Mouse (Mus musculus): ENCODE results near the gene Tnfsf12.

Gene Tnfsf12

GRCm38 (mm10) chr11:69655264-69656064 lies 40.2 kb downstream of the Tnfsf12 start, which contains the start of gene Sox15:
TSS of gene Sox15 (plus strand) at chr11:69655314.
- peak; percentile 50 to 57 for DNase-seq (ENCODE audit: low spot score in 2 of 2)

DNA sequence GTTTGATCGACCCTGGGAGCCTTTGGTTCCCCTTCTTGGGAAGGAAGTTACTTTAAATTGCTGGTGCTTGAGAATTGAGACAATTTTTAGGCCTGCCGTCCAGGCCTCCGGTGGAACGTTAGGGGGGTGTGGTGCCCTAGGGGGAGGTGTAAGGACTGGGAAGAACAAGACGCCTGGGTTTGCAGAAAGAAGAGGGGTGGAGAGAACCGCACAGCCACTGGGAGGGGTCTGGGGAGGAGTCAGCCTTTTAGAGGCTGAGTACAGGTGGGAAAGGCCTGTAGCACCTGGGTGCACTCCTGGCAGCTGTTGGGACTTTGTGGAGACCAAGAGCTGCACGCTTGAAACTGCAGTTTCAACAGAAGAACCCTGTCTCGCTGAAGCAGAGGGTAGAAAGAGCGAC lies 40.9 kb downstream of the Tnfsf12 start:
- DNase-seq (ENCODE audit: low spot score in 2 of 2) = no peak

DNA sequence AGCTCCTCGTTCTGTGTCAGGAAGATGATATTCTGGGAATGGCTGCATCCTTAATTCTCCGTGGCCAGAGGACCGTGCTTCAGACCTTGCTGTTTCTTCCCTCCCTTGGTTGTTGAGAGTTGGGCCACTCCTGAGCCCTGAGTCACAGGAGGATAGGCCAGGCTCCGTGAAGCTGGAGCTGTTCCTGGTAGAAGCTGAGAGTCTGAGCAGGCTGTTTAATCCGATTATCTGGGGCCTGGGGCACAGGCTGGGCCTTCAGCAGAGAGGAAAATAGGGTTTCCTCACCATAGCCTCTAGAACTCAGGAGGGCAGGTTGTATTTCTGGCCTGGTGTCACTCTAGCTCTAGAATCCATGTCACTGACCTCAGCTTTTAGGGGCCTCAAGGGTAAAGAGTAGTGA lies 42.2 kb downstream of the Tnfsf12 start:
- DNase-seq (ENCODE audit: low spot score in 2 of 2) = no peak

DNA sequence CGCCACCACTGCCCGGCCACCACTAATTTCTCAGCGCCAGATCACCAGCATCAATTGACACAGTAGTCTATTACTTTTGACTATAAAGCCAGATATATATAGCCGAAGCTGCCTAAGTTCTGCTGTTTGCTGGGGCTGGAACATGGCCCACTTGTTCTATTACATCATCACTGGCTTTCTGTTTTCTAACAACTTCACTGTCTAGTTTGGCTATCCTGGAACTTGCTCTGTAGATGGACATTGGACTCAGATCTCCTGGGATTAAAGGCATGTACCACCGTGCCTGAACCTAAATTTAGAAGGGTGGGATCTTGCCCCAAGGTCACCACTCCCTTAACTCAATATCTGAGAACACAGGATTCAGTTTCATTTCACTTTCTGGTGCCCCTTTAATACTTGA lies 49.8 kb downstream of the Tnfsf12 start:
- no peak for DNase-seq (ENCODE audit: low spot score in 2 of 2)

All from right cerebral cortex, postnatal 36 days (tissue).